Mouse (Mus musculus): ENCODE data around the gene Abcb11.

Abcb11 gene

GRCm38 (mm10) chr2:69221868-69222416, 120.5 kb downstream of the Abcb11 start:
- no peak for TF ChIP-seq GATA4 (IDR thresholded peaks at IDR 0.05; ENCODE audit: insufficient replicate concordance, low read length)

GRCm38 (mm10) chr2:69215242-69215641, 127.2 kb downstream of the Abcb11 start:
- no peak for TF ChIP-seq GATA4 (IDR thresholded peaks at IDR 0.05; ENCODE audit: insufficient replicate concordance, low read length)

GRCm38 (mm10) chr2:69212652-69213051, 129.8 kb downstream of the Abcb11 start:
- no peak for TF ChIP-seq GATA4 (IDR thresholded peaks at IDR 0.05; ENCODE audit: insufficient replicate concordance, low read length)

GRCm38 (mm10) chr2:69210773-69211172, 131.6 kb downstream of the Abcb11 start, which contains the start of gene G6pc2:
TSS of gene G6pc2 (plus strand) at chr2:69211073.
- no peak for TF ChIP-seq GATA4 (IDR thresholded peaks at IDR 0.05; ENCODE audit: insufficient replicate concordance, low read length)

GRCm38 (mm10) chr2:69209684-69210083, 132.7 kb downstream of the Abcb11 start:
- no peak for TF ChIP-seq GATA4 (IDR thresholded peaks at IDR 0.05; ENCODE audit: insufficient replicate concordance, low read length)

- TF ChIP-seq GATA4 (IDR thresholded peaks at IDR 0.05; ENCODE audit: insufficient replicate concordance, low read length): no peak
These were observed 135.9 kb downstream of the Abcb11 start for GRCm38 (mm10) chr2:69206523-69206922.

GRCm38 (mm10) chr2:69205791-69206351, 136.5 kb downstream of the Abcb11 start, which contains the start of gene Spc25:
TSS of gene Spc25 (minus strand) at chr2:69206194.
- no peak for TF ChIP-seq GATA4 (IDR thresholded peaks at IDR 0.05; ENCODE audit: insufficient replicate concordance, low read length)

- TF ChIP-seq GATA4 (IDR thresholded peaks at IDR 0.05; ENCODE audit: insufficient replicate concordance, low read length): no peak
These were observed 137.2 kb downstream of the Abcb11 start for GRCm38 (mm10) chr2:69205185-69205584.

- TF ChIP-seq GATA4 (IDR thresholded peaks at IDR 0.05; ENCODE audit: insufficient replicate concordance, low read length): no peak
These were observed 148.9 kb downstream of the Abcb11 start for GRCm38 (mm10) chr2:69193555-69193954.

- TF ChIP-seq GATA4 (IDR thresholded peaks at IDR 0.05; ENCODE audit: insufficient replicate concordance, low read length): no peak
These were observed 151.4 kb downstream of the Abcb11 start for GRCm38 (mm10) chr2:69191059-69191458.

GRCm38 (mm10) chr2:69189222-69189621, 153.2 kb downstream of the Abcb11 start:
- no peak for TF ChIP-seq GATA4 (IDR thresholded peaks at IDR 0.05; ENCODE audit: insufficient replicate concordance, low read length)

GRCm38 (mm10) chr2:69188732-69189131, 153.7 kb downstream of the Abcb11 start:
- TF ChIP-seq GATA4 (IDR thresholded peaks at IDR 0.05; ENCODE audit: insufficient replicate concordance, low read length): no peak
